In the genomic region with DNA sequence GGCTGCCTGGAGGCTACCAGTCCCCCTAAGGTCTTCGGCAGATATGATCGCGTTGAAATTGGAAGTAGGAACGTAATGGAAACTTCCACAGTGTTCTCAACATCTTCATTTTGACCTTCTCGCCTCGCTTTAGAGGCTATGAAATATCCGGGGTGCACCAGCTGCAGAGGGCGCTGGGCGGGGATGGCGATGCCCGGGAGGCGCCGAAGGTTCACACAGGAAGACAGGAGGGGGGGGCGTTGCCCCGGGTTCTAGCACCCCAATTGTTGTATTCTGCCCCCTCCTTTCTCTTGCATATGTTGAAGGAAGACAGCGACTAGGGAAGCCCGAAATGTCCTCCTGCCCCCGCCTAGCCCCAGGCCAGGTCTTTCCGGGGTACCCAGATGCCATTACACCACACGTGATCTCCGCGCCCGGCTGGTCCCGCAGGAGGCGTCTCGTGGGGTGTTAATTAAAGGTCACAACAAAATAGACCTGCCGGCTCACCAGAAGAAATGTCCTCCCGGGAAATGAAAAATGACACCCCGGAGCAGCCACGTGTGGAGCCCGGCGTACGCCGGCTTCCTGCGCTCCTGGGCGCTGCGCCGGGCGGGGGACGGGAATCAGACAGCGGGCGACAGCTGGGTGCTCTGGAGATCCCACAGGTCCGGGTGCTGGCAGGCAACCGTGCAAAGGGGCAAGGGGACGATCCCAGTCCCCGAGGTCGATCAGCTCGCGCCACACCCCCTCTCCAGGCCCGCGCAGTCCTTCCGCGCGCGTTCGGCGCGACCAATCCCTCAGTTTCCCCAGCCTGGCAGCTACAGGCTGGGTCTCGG, we compare ENCODE assay signal across 9 mouse cellular contexts. TPM values are rescaled to one million over a fixed set of nuclear protein-coding genes. Genes with fewer than 3 reads are reported as not detected.
DNase-seq lines count a peak whose midpoint lies in the region; ATAC-seq and TF ChIP-seq lines count a peak whose summit lies in the region.
"Had no signal": no experiment of that assay in that cellular context is flagged by ENCODE, and none has a peak within 500 bp of the region (broad histone marks: within the 10 kb centered on the region; RNA-seq: fewer than 3 reads in every experiment).

No protein-coding gene starts in this region.

- TF ChIP-seq EP300 in stomach, postnatal 0 days (optimal IDR thresholded peaks at IDR 0.05), result no peak

- H3K4me1 ChIP-seq in embryonic facial prominence, embryonic 13.5 days, result peaks cover 34% of the 10 kb centered on the region
- peaks cover 31% of the 10 kb centered on the region for H3K4me1 ChIP-seq in limb, embryonic 14.5 days (ENCODE audit: control insufficient read depth, insufficient read depth, low read length)
- H3K4me1 ChIP-seq in midbrain, embryonic 15.5 days, result peaks cover 41% of the 10 kb centered on the region
- H3K4me1 ChIP-seq in stomach, postnatal 0 days (replicated peaks; ENCODE audit: control insufficient read depth, insufficient read depth), result peaks cover 8% of the 10 kb centered on the region; the same call in 1 of the 2 replicates

- no peaks in the 10 kb centered on the region for H3K9me3 ChIP-seq in embryonic facial prominence, embryonic 13.5 days
- no peaks in the 10 kb centered on the region for H3K9me3 ChIP-seq in limb, embryonic 14.5 days (ENCODE audit: control insufficient read depth, low read length)
- no peaks in the 10 kb centered on the region for H3K9me3 ChIP-seq in midbrain, embryonic 15.5 days
- H3K9me3 ChIP-seq in stomach, postnatal 0 days (ENCODE audit: control insufficient read depth, low read length), result 0 out of 2 replicates have a peak, but pooled peaks cover 4% of the 10 kb centered on the region

- no peak; the same call in 1 of the 2 replicates for TF ChIP-seq CTCF in stomach, postnatal 0 days (IDR thresholded peaks at IDR 0.05; ENCODE audit: low read depth)

- ATAC-seq in embryonic facial prominence, embryonic 13.5 days (ENCODE audit: insufficient number of reproducible peaks, insufficient read depth, low FRiP score, low TSS enrichment, low read depth), result 0 out of 2 replicates have a peak, but pooled peaks have one; percentile 7
- ATAC-seq in limb, embryonic 14.5 days (ENCODE audit: low FRiP score, low read depth), result peak; percentile 10; the same call in 1 of the 2 replicates
- ATAC-seq in midbrain, embryonic 15.5 days (replicated peaks), result peak; percentile 50
- ATAC-seq in stomach, postnatal 0 days (ENCODE audit: low FRiP score, low TSS enrichment), result peak; percentile 26; the same call in 1 of the 2 replicates

- peak; percentile 9 to 24 for DNase-seq in lung, adult 18-20 months
- no peak for DNase-seq in lung, postnatal 36 days
- DNase-seq in heart, adult 8-10 months (ENCODE audit: low spot score), result peak; percentile 23
- peak; percentile 9 to 20 for DNase-seq in kidney, adult 8-10 months
- peak; percentile 25 for DNase-seq in limb, embryonic 14.5 days (ENCODE audit: low spot score)
- DNase-seq in stomach, postnatal 0 days (ENCODE audit: low spot score), result peak; percentile 50

- no peaks in the 10 kb centered on the region for H3K36me3 ChIP-seq in embryonic facial prominence, embryonic 13.5 days
- H3K36me3 ChIP-seq in limb, embryonic 14.5 days (ENCODE audit: control insufficient read depth, insufficient read depth, low read length), result no peaks in the 10 kb centered on the region
- no peaks in the 10 kb centered on the region for H3K36me3 ChIP-seq in midbrain, embryonic 15.5 days (replicated peaks)
- no peaks in the 10 kb centered on the region for H3K36me3 ChIP-seq in stomach, postnatal 0 days (ENCODE audit: control insufficient read depth, insufficient read depth, low read length)

- under 1% methylated on average over 59 of the region's 59 CpGs for WGBS in embryonic facial prominence, embryonic 13.5 days
- 2% methylated on average over 51 of the region's 59 CpGs for WGBS in limb, embryonic 14.5 days
- under 1% methylated on average over 59 of the region's 59 CpGs for WGBS in midbrain, embryonic 15.5 days
- WGBS in stomach, postnatal 0 days, result under 1% methylated on average over 58 of the region's 59 CpGs

- H3K4me3 ChIP-seq in embryonic facial prominence, embryonic 13.5 days, result peak overlapping the region; percentile 87
- peak overlapping the region; percentile 68 for H3K4me3 ChIP-seq in limb, embryonic 14.5 days (replicated peaks; ENCODE audit: low read length)
- H3K4me3 ChIP-seq in midbrain, embryonic 15.5 days, result peak overlapping the region; percentile 71
- H3K4me3 ChIP-seq in stomach, postnatal 0 days (ENCODE audit: low read depth, low read length), result peak overlapping the region; percentile 61

- no peak for TF ChIP-seq POLR2A in limb, embryonic 14.5 days (IDR thresholded peaks at IDR 0.05; ENCODE audit: borderline replicate concordance, extremely low read depth, insufficient read depth, insufficient read length)

- peak overlapping the region; percentile 92 for H3K9ac ChIP-seq in embryonic facial prominence, embryonic 13.5 days
- peak overlapping the region; percentile 66 for H3K9ac ChIP-seq in limb, embryonic 14.5 days (ENCODE audit: low read depth, low read length, severe bottlenecking)
- H3K9ac ChIP-seq in midbrain, embryonic 15.5 days, result peak overlapping the region; percentile 81
- H3K9ac ChIP-seq in stomach, postnatal 0 days (ENCODE audit: low read length), result peak overlapping the region; percentile 60

- peak overlapping the region; percentile 98 for H3K4me2 ChIP-seq in embryonic facial prominence, embryonic 13.5 days
- H3K4me2 ChIP-seq in limb, embryonic 14.5 days (replicated peaks; ENCODE audit: low read depth, low read length, severe bottlenecking), result peak overlapping the region; percentile 100
- H3K4me2 ChIP-seq in midbrain, embryonic 15.5 days, result peak overlapping the region; percentile 90
- H3K4me2 ChIP-seq in stomach, postnatal 0 days (replicated peaks; ENCODE audit: low read depth), result peak overlapping the region; percentile 100

- H3K27me3 ChIP-seq in embryonic facial prominence, embryonic 13.5 days, result no peaks in the 10 kb centered on the region
- H3K27me3 ChIP-seq in limb, embryonic 14.5 days (ENCODE audit: control insufficient read depth, insufficient read depth, low read length), result no peaks in the 10 kb centered on the region
- H3K27me3 ChIP-seq in midbrain, embryonic 15.5 days (replicated peaks), result no peaks in the 10 kb centered on the region
- no peaks in the 10 kb centered on the region; the same call in 1 of the 2 replicates for H3K27me3 ChIP-seq in stomach, postnatal 0 days (ENCODE audit: control insufficient read depth, insufficient read depth, low read length)
- H3K27me3 ChIP-seq: CH12.LX had no signal

- peak overlapping the region; percentile 95 for H3K27ac ChIP-seq in embryonic facial prominence, embryonic 13.5 days
- peak overlapping the region; percentile 63 for H3K27ac ChIP-seq in limb, embryonic 14.5 days (replicated peaks; ENCODE audit: low read depth, low read length)
- peak overlapping the region; percentile 92 for H3K27ac ChIP-seq in midbrain, embryonic 15.5 days
- 0 out of 2 replicates have a peak overlapping the region, but pooled peaks have one; percentile 30 for H3K27ac ChIP-seq in stomach, postnatal 0 days (replicated peaks)

RNA-seq across cellular contexts. Expression of a gene that starts 1.2 kb away (rescaled TPM):
- polyA plus RNA-seq in embryonic facial prominence, embryonic 13.5 days (2015; fragmentation: Nextera tagmentation; extraction: Ambion mirVana), result 26.0 and 28.6 TPM in 2 replicates
- total RNA-seq in heart, adult 8-10 months (2022), result 1 to 10 TPM; 2.7 to 5.7 (median 4.1) TPM
- 8.8 and 11.0 TPM in 2 replicates for polyA plus RNA-seq in limb, embryonic 14.5 days (2012; rRNA removed)
- polyA plus RNA-seq in limb, embryonic 14.5 days (2014; fragmentation: Nextera tagmentation; extraction: Ambion mirVana), result 8.7 and 11.2 TPM in 2 replicates
- polyA plus RNA-seq in midbrain, embryonic 15.5 days (2015; fragmentation: Nextera tagmentation; extraction: Ambion mirVana), result 9.7 and 10.0 TPM in 2 replicates
- polyA plus RNA-seq in stomach, postnatal 0 days (2015; fragmentation: Nextera tagmentation; extraction: Ambion mirVana), result 0.69 and 0.85 TPM in 2 replicates
- total RNA-seq: CH12.LX had no signal

Comparison
In these comparisons a context has a peak if more than half of its experiments do, and no peak if none do; other contexts are left out.
1. H3K27ac ChIP-seq: peak in every context shown above with its lines; median percentile 95 in embryonic facial prominence, embryonic 13.5 days; 92 in midbrain, embryonic 15.5 days; 63 in limb, embryonic 14.5 days; 30 in stomach, postnatal 0 days.